Mouse (Mus musculus) CH12.LX (cell line): ENCODE results near the gene Iars. TPM values are rescaled to one million over a fixed set of nuclear protein-coding genes. Genes with fewer than 3 reads are reported as not detected.
"Not testable (repeated sequence)": the region's sequence is repeated elsewhere in the genome, so short reads cannot be mapped to it uniquely, and the experiment has no call there.

Experiments
- DNase-seq: peaks from one replicate; pipeline ENCODE4 v3.0.0-alpha.2; 2013; ENCODE audit errors: extremely low read depth
- H3K27ac ChIP-seq: 2 replicates; pipeline ENCODE4 v1.5.1; 2012; ENCODE audit warnings: low read depth, mild to moderate bottlenecking, control low read depth, moderate library complexity; ENCODE audit not compliant: insufficient read depth
- H3K27me3 ChIP-seq: replicated peaks from 2 replicates; pipeline ENCODE3; 2012; ENCODE audit warnings: inconsistent platforms
- H3K36me3 ChIP-seq, 2 experiments: replicated peaks in 1 of 2; 2 replicates each; pipeline versions ENCODE3 to v1.6.1; 2012; ENCODE audit warnings: inconsistent platforms in 1 of 2, low read length in 1 of 2, mild to moderate bottlenecking in 1 of 2, mixed read lengths in 1 of 2, moderate library complexity in 1 of 2; ENCODE audit not compliant: control insufficient read depth in 1 of 2, insufficient read depth in 1 of 2
- H3K4me1 ChIP-seq, 2 experiments: 2 replicates each; pipeline ENCODE4 v1.6.1; 2012; ENCODE audit warnings: inconsistent platforms in 1 of 2, moderate library complexity in 1 of 2; ENCODE audit not compliant: insufficient read depth in 2 of 2, control insufficient read depth in 1 of 2
- H3K4me2 ChIP-seq: 2 replicates; pipeline ENCODE4 v1.6.1; 2012; ENCODE audit warnings: low read depth, mild to moderate bottlenecking, control low read depth; ENCODE audit not compliant: poor library complexity, insufficient read depth, severe bottlenecking
- H3K4me3 ChIP-seq, 3 experiments: fragments of 150-350 bp in 1 of 3; sonication (generic) in 1 of 3; replicated peaks in 1 of 3; 2 replicates each; pipeline versions ENCODE3 to v1.5.1; 2011 to 2012; ENCODE audit warnings: low read depth in 2 of 3, low read length in 2 of 3, mild to moderate bottlenecking in 2 of 3, moderate library complexity in 2 of 3, control low read depth in 1 of 3, improper control_type of control experiment in 1 of 3, inconsistent platforms in 1 of 3, mixed read lengths in 1 of 3; ENCODE audit not compliant: poor library complexity in 1 of 3
- H3K79me2 ChIP-seq: replicated peaks from 2 replicates; pipeline ENCODE4 v1.6.1; 2012; ENCODE audit warnings: mild to moderate bottlenecking, moderate library complexity; ENCODE audit not compliant: control insufficient read depth, poor library complexity, insufficient read depth, severe bottlenecking; ENCODE audit errors: extremely low read depth
- H3K9ac ChIP-seq: 2 replicates; pipeline ENCODE4 v1.6.1; 2012; ENCODE audit warnings: low read depth, mild to moderate bottlenecking, control low read depth, moderate library complexity; ENCODE audit not compliant: insufficient read depth
- H3K9me3 ChIP-seq: replicated peaks from 2 replicates; pipeline ENCODE3; 2012; ENCODE audit warnings: low read length, inconsistent platforms, mixed read lengths
- BHLHE40 ChIP-seq: IDR thresholded peaks from 2 replicates; pipeline ENCODE4 v1.6.1; 2011; ENCODE audit warnings: mild to moderate bottlenecking, low read depth, low read length, improper control_type of control experiment
- CHD1 ChIP-seq: IDR thresholded peaks from 2 replicates; pipeline ENCODE4 v1.6.1; 2012; ENCODE audit warnings: low read depth, low read length, improper control_type of control experiment, inconsistent platforms
- CHD2 ChIP-seq: IDR thresholded peaks from 2 replicates; pipeline ENCODE4 v1.6.1; 2011; ENCODE audit warnings: low read length, improper control_type of control experiment
- CTCF ChIP-seq, 2 experiments: IDR thresholded peaks in 1 of 2; conservative IDR thresholded peaks in 1 of 2; 2 replicates each; pipeline ENCODE4 v1.5.1; 2011 to 2012; ENCODE audit warnings: low read depth in 2 of 2, low read length in 2 of 2, improper control_type of control experiment in 1 of 2, inconsistent platforms in 1 of 2, mild to moderate bottlenecking in 1 of 2, moderate library complexity in 1 of 2
- ELF1 ChIP-seq: IDR thresholded peaks from 2 replicates; pipeline ENCODE4 v1.6.1; 2014; ENCODE audit warnings: low read depth, mild to moderate bottlenecking, inconsistent platforms, low read length, improper control_type of control experiment
- EP300 ChIP-seq: IDR thresholded peaks from 2 replicates; pipeline ENCODE4 v1.6.1; 2011; ENCODE audit warnings: low read length, improper control_type of control experiment
- ETS1 ChIP-seq: conservative IDR thresholded peaks from 2 replicates; pipeline ENCODE4 v1.6.1; 2012; ENCODE audit warnings: low read depth, mild to moderate bottlenecking, inconsistent platforms, low read length, improper control_type of control experiment, moderate library complexity
- GABPA ChIP-seq: IDR thresholded peaks from 2 replicates; pipeline ENCODE4 v1.6.1; 2012; ENCODE audit warnings: low read depth, low read length, improper control_type of control experiment, inconsistent platforms; ENCODE audit not compliant: insufficient replicate concordance
- JUN ChIP-seq: IDR thresholded peaks from 2 replicates; pipeline ENCODE4 v1.6.1; 2011; ENCODE audit warnings: low read depth, mild to moderate bottlenecking, low read length, improper control_type of control experiment, moderate library complexity; ENCODE audit not compliant: insufficient read depth
- MAFK ChIP-seq: IDR thresholded peaks from 2 replicates; pipeline ENCODE4 v1.6.1; 2011; ENCODE audit warnings: low read length, improper control_type of control experiment; ENCODE audit not compliant: insufficient replicate concordance
- MAZ ChIP-seq: IDR thresholded peaks from 2 replicates; pipeline ENCODE4 v1.6.1; 2012; ENCODE audit warnings: low read depth, mild to moderate bottlenecking, inconsistent platforms, low read length, improper control_type of control experiment, moderate library complexity
- MXI1 ChIP-seq: IDR thresholded peaks from 2 replicates; pipeline ENCODE4 v1.6.1; 2011; ENCODE audit warnings: mild to moderate bottlenecking, low read depth, low read length, improper control_type of control experiment
- MYC ChIP-seq: IDR thresholded peaks from 2 replicates; pipeline ENCODE4 v1.6.1; 2011; ENCODE audit warnings: low read depth, mild to moderate bottlenecking, improper control_type of control experiment, low read length
- NELFE ChIP-seq: IDR thresholded peaks from 2 replicates; pipeline ENCODE4 v1.6.1; 2011; ENCODE audit warnings: low read depth, low read length, improper control_type of control experiment
- PAX5 ChIP-seq: IDR thresholded peaks from 2 replicates; pipeline ENCODE4 v1.6.1; 2012; ENCODE audit warnings: low read length, inconsistent platforms, mixed read lengths
- POLR2AphosphoS2 ChIP-seq: IDR thresholded peaks from 2 replicates; pipeline ENCODE4 v1.6.1; 2011; ENCODE audit warnings: low read depth, low read length, improper control_type of control experiment
- RAD21 ChIP-seq: IDR thresholded peaks from 2 replicates; pipeline ENCODE4 v1.6.1; 2011; ENCODE audit warnings: low read depth, mild to moderate bottlenecking, low read length, improper control_type of control experiment, moderate library complexity
- SIN3A ChIP-seq: IDR thresholded peaks from 2 replicates; pipeline ENCODE4 v1.6.1; 2012; ENCODE audit warnings: low read length, improper control_type of control experiment, inconsistent platforms
- TBP ChIP-seq: conservative IDR thresholded peaks from 2 replicates; pipeline ENCODE4 v1.6.1; 2011; ENCODE audit warnings: low read depth, low read length, improper control_type of control experiment
- UBTF ChIP-seq: IDR thresholded peaks from 2 replicates; pipeline ENCODE4 v1.6.1; 2012; ENCODE audit warnings: low read depth, mild to moderate bottlenecking, inconsistent platforms, low read length, improper control_type of control experiment, moderate library complexity
- ZC3H11A ChIP-seq: IDR thresholded peaks from 2 replicates; pipeline ENCODE4 v1.6.1; 2012; ENCODE audit warnings: low read depth, mild to moderate bottlenecking, inconsistent platforms, low read length, improper control_type of control experiment
- ZKSCAN1 ChIP-seq: IDR thresholded peaks from 2 replicates; pipeline ENCODE4 v1.6.1; 2012; ENCODE audit warnings: low read depth, inconsistent platforms, low read length, improper control_type of control experiment, borderline replicate concordance
- ZMIZ1 ChIP-seq: IDR thresholded peaks from 2 replicates; pipeline ENCODE4 v1.6.1; 2012; ENCODE audit warnings: low read depth, mild to moderate bottlenecking, inconsistent platforms, low read length, improper control_type of control experiment
- dilution Hi-C: fragments of 300-500 bp; cut with MboI; formaldehyde crosslinking; loops from 2 replicates; pipeline ENCODE4 v1.14.3; 2020; ENCODE audit warnings: low sequenced_read_pairs; ENCODE audit not compliant: extremely low pct_unique_long_range_greater_than_20kb, extremely low pct_ligation_motif_present
- in situ Hi-C: fragments of 300-500 bp; cut with MboI; formaldehyde crosslinking; loops from 3 replicates; pipeline ENCODE4 v1.14.3; 2019; ENCODE audit warnings: low sequenced_read_pairs, low pct_ligation_motif_present, low pct_unique_long_range_greater_than_20kb, mixed read lengths
- polyA plus RNA-seq: library from polyadenylated mRNA; unstranded; fragments of >175 nt; gene quantifications from 2 replicates; pipeline ENCODE4 v1.2.1, GENCODE M21; 2012; ENCODE audit warnings: low read depth; ENCODE audit not compliant: insufficient read length
- total RNA-seq, 2 experiments: library from RNA; depleted of rRNA; stranded (reverse); fragments of 300-350 nt in 1 of 2; fragments of >200 nt in 1 of 2; gene quantifications; 2 replicates each; pipeline ENCODE4 v1.2.3; 2012 to 2014

Gene Iars
- total and polyA plus RNA-seq, 3 experiments, result 88.2 to 160 (median 141) TPM

DNA sequence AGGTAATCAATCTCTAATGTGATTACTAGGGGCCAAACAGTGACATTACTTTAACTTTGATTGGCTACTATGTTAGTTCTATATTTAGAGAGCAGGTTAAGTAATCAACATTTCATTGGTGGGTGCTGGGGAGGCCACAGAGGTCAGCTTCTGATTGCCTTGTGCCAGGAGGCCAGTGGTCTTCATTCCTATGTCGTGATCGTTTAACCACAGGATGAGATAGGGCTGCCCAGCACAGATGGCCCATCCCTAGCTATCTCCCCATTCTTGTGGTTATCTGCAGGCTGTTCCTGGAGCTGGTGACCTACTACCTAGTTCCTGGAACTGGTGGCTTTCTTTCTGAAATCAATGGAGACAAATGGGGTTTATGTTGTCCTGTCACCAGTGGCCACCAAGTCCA lies 86.1 kb downstream of the Iars start:
- Histone ChIP-seq H3K9me3 (no peaks in the 10 kb centered on the region), H3K9ac (no peak overlapping the region), H3K36me3 (no peaks in the 10 kb centered on the region), H3K27ac (no peak overlapping the region), H3K4me3 (no peak overlapping the region), H3K79me2 (no peaks in the 10 kb centered on the region), H3K4me2 (no peak overlapping the region), H3K27me3 (no peaks in the 10 kb centered on the region), H3K4me1 (peaks cover 0 to 9% of the 10 kb centered on the region in 2 experiments; a peak in 2 of 4 replicates)
- no peak for DNase-seq
- dilution Hi-C loops (no loop called here), in situ Hi-C loops (no loop called here)
- no peak for TF ChIP-seq GABPA
- TF ChIP-seq SIN3A, result no peak
- no peak for TF ChIP-seq PAX5
- no peak for TF ChIP-seq BHLHE40
- TF ChIP-seq MXI1, result no peak
- no peak for TF ChIP-seq UBTF
- no peak for TF ChIP-seq CTCF (conservative IDR thresholded peaks at IDR 0.05 in 1 of 2, IDR thresholded peaks at IDR 0.05 in 1 of 2; ENCODE audit: low read depth in 2 of 2, low read length in 2 of 2)
- TF ChIP-seq POLR2AphosphoS2, result no peak
- TF ChIP-seq MAFK, result no peak
- TF ChIP-seq ZMIZ1, result no peak
- TF ChIP-seq RAD21, result no peak
- no peak for TF ChIP-seq ETS1
- no peak for TF ChIP-seq NELFE
- no peak for TF ChIP-seq JUN
- TF ChIP-seq CHD1, result no peak
- TF ChIP-seq CHD2, result no peak
- no peak for TF ChIP-seq TBP
- no peak for TF ChIP-seq MYC
- TF ChIP-seq EP300, result no peak

DNA sequence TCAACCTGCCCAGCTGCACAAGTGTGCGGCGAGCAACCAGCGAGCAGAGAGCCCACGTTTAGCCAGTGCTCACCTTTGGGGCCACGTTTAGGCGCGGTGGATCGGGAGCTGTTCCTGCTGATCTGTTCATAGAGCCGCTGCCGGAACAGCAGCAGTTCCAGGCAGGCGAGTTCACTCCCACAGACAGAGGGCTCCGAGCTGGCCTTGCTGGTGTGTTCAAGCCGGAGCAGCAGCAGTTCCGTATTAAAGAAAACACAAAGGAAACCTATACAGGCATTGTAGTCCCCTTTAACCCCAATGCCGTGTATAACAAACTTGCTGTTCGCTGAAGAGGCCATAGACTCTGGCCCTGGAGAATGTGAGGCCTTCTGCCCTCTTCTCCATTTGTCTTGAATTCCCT lies 87.2 kb downstream of the Iars start:
- no peak overlapping the region for H3K9ac ChIP-seq

DNA sequence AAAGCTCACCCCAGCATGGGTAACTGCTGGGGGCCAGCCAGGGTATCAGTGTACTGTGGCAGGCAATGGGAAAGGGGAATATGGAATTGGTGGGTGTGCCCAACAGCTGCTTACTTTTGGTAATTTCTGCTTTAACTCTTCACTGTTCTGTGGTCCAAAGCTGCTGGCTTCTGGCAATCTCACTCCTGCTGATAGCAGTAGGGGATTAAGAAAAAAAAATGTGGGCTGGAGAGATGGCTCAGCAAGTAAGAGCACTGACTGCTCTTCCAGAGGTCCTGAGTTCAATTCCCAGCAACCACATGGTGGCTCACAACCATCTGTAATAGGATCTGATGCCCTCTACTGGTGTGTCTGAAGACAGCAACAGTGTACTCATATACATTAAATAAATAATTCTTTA lies 89.6 kb downstream of the Iars start:
- H3K36me3 ChIP-seq, H3K27me3 ChIP-seq, DNase-seq, H3K4me3 ChIP-seq, H3K9me3 ChIP-seq, H3K79me2 ChIP-seq, H3K4me1 ChIP-seq, in situ Hi-C loops, H3K27ac ChIP-seq, H3K4me2 ChIP-seq, H3K9ac ChIP-seq, dilution Hi-C loops: not testable (repeated sequence)

More for the DNA sequence above, 87.2 kb downstream of the Iars start:
- no peak overlapping the region for H3K4me2 ChIP-seq
- dilution Hi-C loops, result no loop called here
- no peak overlapping the region for H3K27ac ChIP-seq
- no peaks in the 10 kb centered on the region for H3K36me3 ChIP-seq
- H3K4me3 ChIP-seq, result no peak overlapping the region
- H3K9me3 ChIP-seq, result no peaks in the 10 kb centered on the region
- peaks cover 0 to 9% of the 10 kb centered on the region in 2 experiments; a peak in 2 of 4 replicates for H3K4me1 ChIP-seq
- TF ChIP-seq MAZ (no peak), ELF1 (no peak), ZC3H11A (no peak), ZKSCAN1 (no peak)
- DNase-seq, result no peak
- in situ Hi-C loops, result no loop called here
- no peaks in the 10 kb centered on the region for H3K79me2 ChIP-seq
- H3K27me3 ChIP-seq, result no peaks in the 10 kb centered on the region
